Mouse (Mus musculus) spleen, adult 2 months (tissue): Measurements from ENCODE around the gene Foxa1. TPM values are rescaled to one million over a fixed set of nuclear protein-coding genes. Genes with fewer than 3 reads are reported as not detected.

Source experiments
- DNase-seq, 2 experiments: peaks; one replicate each; pipeline versions ENCODE4 v3.0.0 to v3.0.0-alpha.2; 2012 to 2021; ENCODE audit warnings: low spot score in 2 of 2, low read depth in 1 of 2
- H3K27ac ChIP-seq: fragments of 200-500 bp; 2 replicates; pipeline ENCODE4 v1.5.1; 2012; ENCODE audit warnings: low read length, inconsistent platforms; ENCODE audit not compliant: insufficient read depth
- H3K27me3 ChIP-seq: fragments of 200-500 bp; 2 replicates; pipeline ENCODE4 v1.6.1; 2012; ENCODE audit warnings: mild to moderate bottlenecking, moderate library complexity, low read length, inconsistent platforms; ENCODE audit not compliant: control insufficient read depth, insufficient read depth
- H3K36me3 ChIP-seq: fragments of 200-500 bp; 2 replicates; pipeline ENCODE4 v1.6.1; 2012; ENCODE audit warnings: mild to moderate bottlenecking, low read length, inconsistent platforms; ENCODE audit not compliant: control insufficient read depth, insufficient read depth
- H3K4me1 ChIP-seq: fragments of 200-500 bp; 2 replicates; pipeline ENCODE4 v1.6.1; 2011; ENCODE audit warnings: inconsistent platforms; ENCODE audit not compliant: control insufficient read depth, insufficient read depth, insufficient read length
- H3K4me3 ChIP-seq: fragments of 200-500 bp; 2 replicates; pipeline ENCODE4 v1.5.1; 2011; ENCODE audit warnings: mild to moderate bottlenecking, inconsistent platforms; ENCODE audit not compliant: insufficient read depth, insufficient read length; ENCODE audit errors: extremely low read depth
- CTCF ChIP-seq: fragments of 200-500 bp; IDR thresholded peaks from 2 replicates; pipeline ENCODE4 v1.5.1; 2011; ENCODE audit warnings: mild to moderate bottlenecking, inconsistent platforms; ENCODE audit not compliant: insufficient read depth, insufficient read length, insufficient replicate concordance; ENCODE audit errors: extremely low read depth
- POLR2A ChIP-seq: fragments of 200-500 bp; IDR thresholded peaks from 2 replicates; pipeline ENCODE4 v1.6.1; 2011; ENCODE audit warnings: low read depth, low read length, inconsistent platforms
- WGBS: fragments of 180-500 bp; shearing (Covaris S2); methylation state at CpG from one replicate; pipeline ENCODE4 v1.1.7; 2018; 5-methylcytosine and 5-hydroxymethylcytosine counted together
- polyA plus RNA-seq: library from polyadenylated mRNA; depleted of rRNA; stranded (reverse); fragments of >200 nt; gene quantifications from 2 replicates; pipeline ENCODE4 v1.2.3, GENCODE M21; 2012

Gene Foxa1
- polyA plus RNA-seq, 1 experiment: not detected

- H3K27me3 ChIP-seq: peaks cover 26% of the 10 kb centered on the region
- H3K4me3 ChIP-seq: no peak overlapping the region
- 7% methylated on average over 39 of the region's 39 CpGs for WGBS
Measured at GRCm38 (mm10) chr12:57534879-57535611, 11.7 kb downstream of the Foxa1 start.

GRCm38 (mm10) chr12:57534517-57534878, 12.2 kb downstream of the Foxa1 start:
- no peak for DNase-seq
- 3% methylated on average over 4 of the region's 6 CpGs for WGBS
- Histone ChIP-seq H3K27me3 (peaks cover 23% of the 10 kb centered on the region), H3K27ac (no peak overlapping the region), H3K36me3 (no peaks in the 10 kb centered on the region), H3K4me1 (peaks cover 6% of the 10 kb centered on the region; the same call in 1 of the 2 replicates), H3K4me3 (no peak overlapping the region)
- no peak for TF ChIP-seq CTCF
- TF ChIP-seq POLR2A: no peak

More at GRCm38 (mm10) chr12:57534879-57535611, 11.7 kb downstream of the Foxa1 start:
- Histone ChIP-seq H3K27ac (no peak overlapping the region), H3K4me1 (peaks cover 6% of the 10 kb centered on the region; the same call in 1 of the 2 replicates), H3K36me3 (no peaks in the 10 kb centered on the region)
- TF ChIP-seq POLR2A (no peak), CTCF (no peak)
- DNase-seq: no peak

- DNase-seq: no peak
- 47% methylated on average over 9 of the region's 9 CpGs for WGBS
- no peaks in the 10 kb centered on the region for H3K36me3 ChIP-seq
- no peak for TF ChIP-seq CTCF
- no peak for TF ChIP-seq POLR2A
- H3K27me3 ChIP-seq: peaks cover 10% of the 10 kb centered on the region
- H3K4me1 ChIP-seq: no peaks in the 10 kb centered on the region
- no peak overlapping the region for H3K27ac ChIP-seq
- H3K4me3 ChIP-seq: no peak overlapping the region
Measured at GRCm38 (mm10) chr12:57530474-57530873, 16.2 kb downstream of the Foxa1 start.

- H3K4me1 ChIP-seq: no peaks in the 10 kb centered on the region
- no peak for DNase-seq
- H3K27ac ChIP-seq: no peak overlapping the region
- H3K27me3 ChIP-seq: no peaks in the 10 kb centered on the region
- H3K4me3 ChIP-seq: no peak overlapping the region
- 36% methylated on average over 4 of the region's 4 CpGs for WGBS
- TF ChIP-seq POLR2A (no peak), CTCF (no peak)
- no peaks in the 10 kb centered on the region for H3K36me3 ChIP-seq
Measured at GRCm38 (mm10) chr12:57528335-57528734, 18.4 kb downstream of the Foxa1 start.

GRCm38 (mm10) chr12:57515702-57516377, 30.9 kb downstream of the Foxa1 start:
- DNase-seq: no peak
- H3K36me3 ChIP-seq: no peaks in the 10 kb centered on the region
- WGBS: 71% methylated on average over 12 of the region's 12 CpGs
- no peaks in the 10 kb centered on the region for H3K4me1 ChIP-seq
- no peak overlapping the region for H3K4me3 ChIP-seq
- TF ChIP-seq CTCF (no peak), POLR2A (no peak)
- H3K27me3 ChIP-seq: no peaks in the 10 kb centered on the region
- no peak overlapping the region for H3K27ac ChIP-seq

- 65% methylated on average over 1 of the region's 1 CpGs for WGBS
- no peaks in the 10 kb centered on the region for H3K36me3 ChIP-seq
- H3K4me3 ChIP-seq: no peak overlapping the region
- no peak overlapping the region for H3K27ac ChIP-seq
- TF ChIP-seq POLR2A (no peak), CTCF (no peak)
- no peaks in the 10 kb centered on the region for H3K4me1 ChIP-seq
- H3K27me3 ChIP-seq: no peaks in the 10 kb centered on the region
- DNase-seq: no peak
Measured at GRCm38 (mm10) chr12:57514552-57514951, 32.2 kb downstream of the Foxa1 start.

GRCm38 (mm10) chr12:57511560-57511959, 35.2 kb downstream of the Foxa1 start:
- Histone ChIP-seq H3K4me1 (no peaks in the 10 kb centered on the region), H3K27me3 (no peaks in the 10 kb centered on the region), H3K36me3 (no peaks in the 10 kb centered on the region), H3K27ac (no peak overlapping the region), H3K4me3 (no peak overlapping the region)
- WGBS: 86% methylated on average over 5 of the region's 5 CpGs
- no peak for DNase-seq
- TF ChIP-seq CTCF (no peak), POLR2A (no peak)
